Mouse (Mus musculus): ENCODE data around the gene Zfp512b.

Zfp512b gene

DNA sequence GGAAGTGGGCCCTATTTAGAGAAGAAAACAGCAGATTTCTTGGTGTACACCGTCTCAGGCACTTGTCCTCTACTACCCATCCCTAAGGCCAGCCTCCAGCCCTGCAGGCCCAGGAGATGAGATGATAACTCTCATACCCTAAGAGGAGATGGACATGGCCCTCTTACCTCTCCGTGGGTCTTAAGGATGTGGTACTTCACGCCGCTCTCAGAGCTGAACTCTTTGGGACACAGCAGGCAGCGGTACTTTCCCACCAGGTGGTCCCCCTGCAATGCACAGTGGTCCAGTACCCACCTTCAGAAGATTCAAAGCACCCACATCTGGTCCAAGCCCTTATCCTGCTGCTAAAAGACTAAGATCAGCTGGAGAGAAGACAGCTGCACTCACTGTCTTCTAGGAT lies 7.1 kb downstream of the Zfp512b start:
- TF ChIP-seq POU5F1 (IDR thresholded peaks at IDR 0.05; ENCODE audit: borderline replicate concordance, low read length): no peak
- no peak for TF ChIP-seq CTCF (conservative IDR thresholded peaks at IDR 0.05; ENCODE audit: low read length)
- TF ChIP-seq NANOG (IDR thresholded peaks at IDR 0.05; ENCODE audit: borderline replicate concordance, low read length): no peak
- H3K4me3 ChIP-seq (replicated peaks; ENCODE audit: low read length): no peak overlapping the region
- peaks cover 30% of the 10 kb centered on the region for H3K4me1 ChIP-seq (replicated peaks; ENCODE audit: low read depth, low read length)
- no peaks in the 10 kb centered on the region for H3K9me3 ChIP-seq (ENCODE audit: low read length)
- peaks cover 75% of the 10 kb centered on the region for H3K36me3 ChIP-seq (ENCODE audit: insufficient read depth, low read length)
- no peaks in the 10 kb centered on the region for H3K27me3 ChIP-seq (ENCODE audit: insufficient read depth, low read length)

- no peak for TF ChIP-seq POU5F1 (IDR thresholded peaks at IDR 0.05; ENCODE audit: borderline replicate concordance, low read length)
- TF ChIP-seq NANOG (IDR thresholded peaks at IDR 0.05; ENCODE audit: borderline replicate concordance, low read length): no peak
- TF ChIP-seq CTCF (conservative IDR thresholded peaks at IDR 0.05; ENCODE audit: low read length): no peak
- no peaks in the 10 kb centered on the region for H3K27me3 ChIP-seq (ENCODE audit: insufficient read depth, low read length)
Measured at GRCm38 (mm10) chr2:181584411-181584942, 8.1 kb downstream of the Zfp512b start, which contains the start of gene Uckl1. Gene Uckl1, minus strand, starts transcription at chr2:181584892.

GRCm38 (mm10) chr2:181583460-181584257 lies 8.9 kb downstream of the Zfp512b start:
- Histone ChIP-seq H3K4me1 (replicated peaks; ENCODE audit: low read depth, low read length) (peaks cover 37% of the 10 kb centered on the region), H3K4me3 (replicated peaks; ENCODE audit: low read length) (no peak overlapping the region), H3K9me3 (ENCODE audit: low read length) (no peaks in the 10 kb centered on the region), H3K36me3 (ENCODE audit: insufficient read depth, low read length) (peaks cover 56% of the 10 kb centered on the region), H3K27me3 (ENCODE audit: insufficient read depth, low read length) (no peaks in the 10 kb centered on the region)
- TF ChIP-seq NANOG (IDR thresholded peaks at IDR 0.05; ENCODE audit: borderline replicate concordance, low read length) (no peak), POU5F1 (IDR thresholded peaks at IDR 0.05; ENCODE audit: borderline replicate concordance, low read length) (no peak), CTCF (conservative IDR thresholded peaks at IDR 0.05; ENCODE audit: low read length) (no peak)

More at GRCm38 (mm10) chr2:181584411-181584942, 8.1 kb downstream of the Zfp512b start, which contains the start of gene Uckl1:
- Histone ChIP-seq H3K4me1 (replicated peaks; ENCODE audit: low read depth, low read length) (peaks cover 32% of the 10 kb centered on the region), H3K36me3 (ENCODE audit: insufficient read depth, low read length) (peaks cover 65% of the 10 kb centered on the region), H3K9me3 (ENCODE audit: low read length) (no peaks in the 10 kb centered on the region), H3K4me3 (replicated peaks; ENCODE audit: low read length) (no peak within 1 kb of the TSS)

GRCm38 (mm10) chr2:181582939-181583338 lies 9.7 kb downstream of the Zfp512b start:
- no peaks in the 10 kb centered on the region for H3K9me3 ChIP-seq (ENCODE audit: low read length)
- H3K4me3 ChIP-seq (replicated peaks; ENCODE audit: low read length): no peak overlapping the region
- peaks cover 49% of the 10 kb centered on the region for H3K36me3 ChIP-seq (ENCODE audit: insufficient read depth, low read length)
- peaks cover 31% of the 10 kb centered on the region for H3K4me1 ChIP-seq (replicated peaks; ENCODE audit: low read depth, low read length)
- TF ChIP-seq NANOG (IDR thresholded peaks at IDR 0.05; ENCODE audit: borderline replicate concordance, low read length) (no peak), POU5F1 (IDR thresholded peaks at IDR 0.05; ENCODE audit: borderline replicate concordance, low read length) (no peak), CTCF (conservative IDR thresholded peaks at IDR 0.05; ENCODE audit: low read length) (no peak)
- no peaks in the 10 kb centered on the region for H3K27me3 ChIP-seq (ENCODE audit: insufficient read depth, low read length)

DNA sequence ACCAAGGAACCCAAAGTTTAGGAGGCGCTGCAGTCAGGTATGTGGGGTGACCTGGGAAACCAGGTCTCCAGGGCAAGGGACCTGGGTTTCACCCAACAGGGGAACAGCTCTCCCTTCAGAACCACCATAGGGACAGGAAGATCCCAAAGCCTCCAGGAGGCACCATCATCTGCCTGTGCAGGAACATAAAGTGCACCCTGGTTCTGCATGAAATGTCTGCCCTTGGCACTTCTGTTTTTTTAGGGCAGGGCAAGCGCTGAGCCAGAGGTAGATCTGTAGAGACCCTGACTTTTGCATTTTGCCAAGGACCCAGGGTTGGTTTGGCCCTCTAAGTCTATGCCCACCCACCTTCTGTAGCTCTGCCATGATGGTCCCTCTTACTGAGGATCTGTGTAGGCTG lies 10.2 kb downstream of the Zfp512b start:
- no peaks in the 10 kb centered on the region for H3K9me3 ChIP-seq (ENCODE audit: low read length)
- H3K36me3 ChIP-seq (ENCODE audit: insufficient read depth, low read length): peaks cover 43% of the 10 kb centered on the region
- H3K4me1 ChIP-seq (replicated peaks; ENCODE audit: low read depth, low read length): peaks cover 28% of the 10 kb centered on the region
- TF ChIP-seq POU5F1 (IDR thresholded peaks at IDR 0.05; ENCODE audit: borderline replicate concordance, low read length): no peak
- TF ChIP-seq CTCF (conservative IDR thresholded peaks at IDR 0.05; ENCODE audit: low read length): no peak
- no peak for TF ChIP-seq NANOG (IDR thresholded peaks at IDR 0.05; ENCODE audit: borderline replicate concordance, low read length)
- no peaks in the 10 kb centered on the region for H3K27me3 ChIP-seq (ENCODE audit: insufficient read depth, low read length)
- H3K4me3 ChIP-seq (replicated peaks; ENCODE audit: low read length): peak overlapping the region; percentile 91

- TF ChIP-seq NANOG (IDR thresholded peaks at IDR 0.05; ENCODE audit: borderline replicate concordance, low read length) (no peak), CTCF (conservative IDR thresholded peaks at IDR 0.05; ENCODE audit: low read length) (no peak), POU5F1 (IDR thresholded peaks at IDR 0.05; ENCODE audit: borderline replicate concordance, low read length) (no peak)
- Histone ChIP-seq H3K36me3 (ENCODE audit: insufficient read depth, low read length) (peaks cover 35% of the 10 kb centered on the region), H3K9me3 (ENCODE audit: low read length) (no peaks in the 10 kb centered on the region), H3K4me3 (replicated peaks; ENCODE audit: low read length) (peak overlapping the region; percentile 91), H3K4me1 (replicated peaks; ENCODE audit: low read depth, low read length) (peaks cover 28% of the 10 kb centered on the region), H3K27me3 (ENCODE audit: insufficient read depth, low read length) (peaks cover 4% of the 10 kb centered on the region; the same call in 1 of the 2 replicates)
Measured at GRCm38 (mm10) chr2:181581402-181582120, 11.0 kb downstream of the Zfp512b start.

DNA sequence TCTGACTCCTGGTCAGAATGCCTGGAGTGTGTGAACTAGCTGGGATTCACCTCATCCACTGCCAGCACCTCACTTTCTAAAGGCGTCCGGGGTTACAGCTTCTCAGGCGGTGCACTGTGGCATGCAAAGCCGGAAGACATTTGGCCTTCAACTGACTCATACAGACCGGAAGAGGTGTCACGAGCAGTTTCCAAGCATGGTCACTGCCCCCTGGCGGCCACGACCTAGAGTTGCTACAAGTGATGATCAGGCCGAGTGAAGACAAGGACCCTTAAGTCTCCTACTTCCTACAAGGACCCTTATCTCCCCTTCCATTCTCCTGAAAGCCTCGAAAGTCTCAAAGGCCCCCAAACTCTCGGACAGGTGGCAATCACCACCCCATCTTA lies 11.6 kb downstream of the Zfp512b start:
- Histone ChIP-seq H3K36me3 (ENCODE audit: insufficient read depth, low read length) (peaks cover 30% of the 10 kb centered on the region), H3K4me3 (replicated peaks; ENCODE audit: low read length) (peak overlapping the region; percentile 91), H3K27me3 (ENCODE audit: insufficient read depth, low read length) (peaks cover 4% of the 10 kb centered on the region; the same call in 1 of the 2 replicates), H3K4me1 (replicated peaks; ENCODE audit: low read depth, low read length) (peaks cover 28% of the 10 kb centered on the region), H3K9me3 (ENCODE audit: low read length) (no peaks in the 10 kb centered on the region)
- TF ChIP-seq CTCF (conservative IDR thresholded peaks at IDR 0.05; ENCODE audit: low read length): peak; percentile 78
- no peak for TF ChIP-seq NANOG (IDR thresholded peaks at IDR 0.05; ENCODE audit: borderline replicate concordance, low read length)
- no peak for TF ChIP-seq POU5F1 (IDR thresholded peaks at IDR 0.05; ENCODE audit: borderline replicate concordance, low read length)

GRCm38 (mm10) chr2:181580131-181580772 lies 12.4 kb downstream of the Zfp512b start:
- H3K4me3 ChIP-seq (replicated peaks; ENCODE audit: low read length): peak overlapping the region; percentile 91
- H3K9me3 ChIP-seq (ENCODE audit: low read length): no peaks in the 10 kb centered on the region
- H3K4me1 ChIP-seq (replicated peaks; ENCODE audit: low read depth, low read length): peaks cover 28% of the 10 kb centered on the region
- H3K36me3 ChIP-seq (ENCODE audit: insufficient read depth, low read length): peaks cover 22% of the 10 kb centered on the region
- H3K27me3 ChIP-seq (ENCODE audit: insufficient read depth, low read length): peaks cover 4% of the 10 kb centered on the region; the same call in 1 of the 2 replicates
- TF ChIP-seq CTCF (conservative IDR thresholded peaks at IDR 0.05; ENCODE audit: low read length) (no peak), NANOG (IDR thresholded peaks at IDR 0.05; ENCODE audit: borderline replicate concordance, low read length) (no peak), POU5F1 (IDR thresholded peaks at IDR 0.05; ENCODE audit: borderline replicate concordance, low read length) (no peak)
